Mouse (Mus musculus): ENCODE data around the gene Fgd3. TPM values are rescaled to one million over a fixed set of nuclear protein-coding genes. Genes with fewer than 3 reads are reported as not detected.
A peak's percentile ranks its signal among the peaks of the same experiment; 100 is the strongest.

Fgd3 gene
- total RNA-seq, 2 experiments from 2014 or later: 6.7 to 7.1 TPM

DNA sequence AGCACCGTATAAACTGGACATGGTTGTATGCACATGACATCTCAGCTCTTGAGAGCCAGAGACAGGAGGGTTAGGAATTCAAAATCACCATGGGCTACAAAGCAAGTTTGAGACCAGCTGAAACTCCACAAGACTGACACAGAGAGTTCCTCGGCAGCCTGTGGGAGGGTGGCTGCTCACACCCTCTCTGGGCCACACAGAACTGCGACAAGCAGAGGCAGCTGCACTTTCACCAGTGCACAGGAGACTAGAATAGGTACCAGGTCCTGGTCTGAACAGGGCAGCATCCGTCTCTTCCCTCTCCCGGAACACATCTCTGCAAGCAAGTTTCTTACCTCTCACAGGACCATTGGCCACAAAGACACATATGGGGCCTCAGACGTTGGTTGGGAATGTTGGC is 2.6 kb downstream of the Fgd3 start:
- Histone ChIP-seq H3K27ac (peak overlapping the region; percentile 57), H3K4me3 (no peak overlapping the region)
- DNase-seq (ENCODE audit: extremely low spot score in 1 of 2, low spot score in 2 of 2): no peak
- no peak for TF ChIP-seq CTCF (IDR thresholded peaks at IDR 0.05)
- intact Hi-C loops (cut with DNase I): no loop called here

DNA sequence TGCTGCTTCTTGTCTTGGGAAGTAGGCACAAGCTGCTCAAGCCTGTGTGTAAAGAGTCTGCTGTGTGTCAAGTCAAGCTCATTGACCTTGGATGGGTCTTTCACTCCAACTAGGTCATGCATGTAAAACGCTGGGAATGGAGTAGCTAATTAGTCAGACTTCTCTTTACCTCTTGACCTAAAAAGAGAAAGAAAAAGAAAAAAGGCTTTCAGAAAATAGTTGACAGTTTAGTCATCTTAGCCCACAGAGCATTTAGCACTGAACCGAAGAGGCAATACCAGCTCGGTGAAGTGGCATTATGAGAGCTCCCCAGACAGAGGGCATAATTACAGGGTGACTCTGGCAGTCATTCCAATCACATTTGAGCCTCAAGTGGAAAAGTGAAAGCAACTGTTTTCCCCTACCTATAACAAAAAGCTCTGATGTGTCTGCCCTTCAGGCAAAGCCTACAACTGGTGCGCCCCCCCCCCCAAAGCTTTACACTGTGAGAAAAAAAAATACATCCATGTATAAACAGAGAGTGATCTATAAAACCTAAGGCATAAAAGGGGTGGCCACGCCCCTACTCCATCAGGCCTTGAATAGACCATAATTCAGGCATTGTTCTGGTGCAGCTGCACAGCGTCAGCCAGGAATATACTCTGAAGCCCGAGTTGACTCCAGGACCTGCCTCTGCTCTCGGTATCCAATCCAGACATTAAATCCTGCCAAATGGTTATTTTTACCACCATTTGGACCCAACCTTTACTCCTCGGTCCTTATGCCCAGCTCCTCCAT is 3.5 kb downstream of the Fgd3 start:
- no peak for DNase-seq (ENCODE audit: extremely low spot score in 1 of 2, low spot score in 2 of 2)
- Histone ChIP-seq H3K27ac (peak overlapping the region; percentile 61), H3K4me3 (no peak overlapping the region)
- no peak for TF ChIP-seq CTCF (IDR thresholded peaks at IDR 0.05)
- intact Hi-C loops (cut with DNase I): no loop called here

DNA sequence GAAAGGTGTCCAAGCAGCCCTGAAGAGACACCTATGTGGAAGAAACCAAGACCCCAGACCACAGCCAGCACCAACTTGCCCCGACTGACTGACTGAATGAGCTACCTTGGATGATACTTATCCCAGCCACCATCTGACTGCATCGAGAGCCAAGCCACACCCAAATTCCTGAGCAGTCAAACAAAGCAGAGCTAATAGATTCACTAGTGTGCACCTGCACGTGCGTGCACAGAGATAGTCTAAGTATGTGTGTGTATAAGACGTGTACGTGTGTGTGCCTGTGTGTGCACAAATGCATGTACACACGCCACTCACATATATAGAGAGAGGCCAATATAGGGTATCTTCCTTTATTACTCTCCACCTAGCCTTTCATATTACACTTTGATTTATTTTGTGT is 8.5 kb downstream of the Fgd3 start:
- DNase-seq (ENCODE audit: extremely low spot score in 1 of 2, low spot score in 2 of 2): no peak
- intact Hi-C loops (cut with DNase I): no loop called here
- no peak overlapping the region for H3K27ac ChIP-seq
- no peak overlapping the region for H3K4me3 ChIP-seq
- TF ChIP-seq CTCF (IDR thresholded peaks at IDR 0.05): no peak

DNA sequence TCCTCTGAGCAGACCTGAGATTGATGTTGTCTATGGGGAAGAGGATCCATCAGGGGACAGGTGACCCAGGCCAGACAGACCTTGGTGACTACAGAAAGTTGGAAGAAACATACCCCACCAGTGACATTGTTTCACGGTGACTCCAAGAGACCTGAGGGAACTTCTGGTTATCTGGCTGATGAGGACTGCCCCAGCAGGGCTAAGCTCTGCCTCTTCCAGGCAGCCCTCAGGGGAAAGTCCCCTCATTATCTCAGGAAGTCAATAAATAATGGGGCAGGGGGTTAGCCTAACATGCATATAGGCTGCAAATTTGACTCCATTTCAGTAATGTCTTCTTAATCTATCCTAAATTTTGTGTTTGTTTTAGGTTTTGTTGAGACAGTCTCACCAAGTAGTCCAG is 10.6 kb downstream of the Fgd3 start:
- H3K4me3 ChIP-seq: no peak overlapping the region
- no peak for DNase-seq (ENCODE audit: extremely low spot score in 1 of 2, low spot score in 2 of 2)
- intact Hi-C loops (cut with DNase I): no loop called here
- TF ChIP-seq CTCF (IDR thresholded peaks at IDR 0.05): no peak
- no peak overlapping the region for H3K27ac ChIP-seq

DNA sequence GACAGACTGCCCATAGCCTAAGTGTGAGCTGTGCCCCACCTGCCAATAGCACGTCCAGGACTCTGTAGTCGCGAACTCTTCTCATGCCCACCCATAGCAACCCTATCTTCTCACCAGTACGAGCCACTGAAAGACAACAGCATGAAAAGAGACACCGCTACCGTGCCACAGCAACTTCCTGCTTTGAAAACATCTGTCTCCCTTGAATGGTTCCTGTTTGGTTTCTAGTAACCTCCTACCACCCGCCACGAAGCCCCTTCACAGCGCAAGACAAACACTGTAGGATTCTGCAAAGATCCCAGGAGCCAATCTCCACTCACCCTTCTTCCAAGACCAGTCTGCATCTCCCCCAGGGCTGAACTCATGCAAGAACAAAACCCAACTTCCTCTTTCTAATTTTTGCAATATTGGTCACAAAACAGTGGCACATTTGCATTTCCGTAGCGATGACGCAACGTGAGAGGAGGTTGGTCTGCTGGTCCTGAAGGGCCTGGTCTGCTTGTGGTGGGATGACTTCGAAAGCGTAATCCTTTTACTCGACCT is 11.2 kb downstream of the Fgd3 start:
- TF ChIP-seq CTCF (IDR thresholded peaks at IDR 0.05): no peak
- no peak overlapping the region for H3K4me3 ChIP-seq
- intact Hi-C loops (cut with DNase I): no loop called here
- peak overlapping the region; percentile 11; the same call in 1 of the 2 replicates for H3K27ac ChIP-seq
- no peak for DNase-seq (ENCODE audit: extremely low spot score in 1 of 2, low spot score in 2 of 2)

DNA sequence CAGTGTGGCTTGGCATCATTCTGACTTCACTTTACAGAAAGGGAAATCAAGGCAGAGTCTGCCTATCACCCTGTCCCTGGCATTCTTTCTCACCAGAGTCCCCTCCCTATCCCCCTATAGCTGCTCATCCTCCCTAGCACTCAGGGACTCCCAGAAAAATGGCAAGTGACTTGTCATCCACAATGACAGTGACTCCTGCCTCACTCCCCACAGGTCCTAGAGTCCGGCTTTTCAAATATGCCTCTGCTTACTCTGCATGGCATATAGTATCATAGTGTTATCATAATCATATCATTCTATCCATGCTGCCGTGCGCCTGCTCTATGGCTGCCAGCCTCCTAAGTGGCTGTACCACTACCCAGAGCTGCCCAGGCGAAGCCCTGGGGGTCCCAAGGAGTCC is 11.9 kb downstream of the Fgd3 start:
- TF ChIP-seq CTCF (IDR thresholded peaks at IDR 0.05): no peak
- intact Hi-C loops (cut with DNase I): no loop called here
- no peak for DNase-seq (ENCODE audit: extremely low spot score in 1 of 2, low spot score in 2 of 2)
- Histone ChIP-seq H3K27ac (peak overlapping the region; percentile 50), H3K4me3 (no peak overlapping the region)

DNA sequence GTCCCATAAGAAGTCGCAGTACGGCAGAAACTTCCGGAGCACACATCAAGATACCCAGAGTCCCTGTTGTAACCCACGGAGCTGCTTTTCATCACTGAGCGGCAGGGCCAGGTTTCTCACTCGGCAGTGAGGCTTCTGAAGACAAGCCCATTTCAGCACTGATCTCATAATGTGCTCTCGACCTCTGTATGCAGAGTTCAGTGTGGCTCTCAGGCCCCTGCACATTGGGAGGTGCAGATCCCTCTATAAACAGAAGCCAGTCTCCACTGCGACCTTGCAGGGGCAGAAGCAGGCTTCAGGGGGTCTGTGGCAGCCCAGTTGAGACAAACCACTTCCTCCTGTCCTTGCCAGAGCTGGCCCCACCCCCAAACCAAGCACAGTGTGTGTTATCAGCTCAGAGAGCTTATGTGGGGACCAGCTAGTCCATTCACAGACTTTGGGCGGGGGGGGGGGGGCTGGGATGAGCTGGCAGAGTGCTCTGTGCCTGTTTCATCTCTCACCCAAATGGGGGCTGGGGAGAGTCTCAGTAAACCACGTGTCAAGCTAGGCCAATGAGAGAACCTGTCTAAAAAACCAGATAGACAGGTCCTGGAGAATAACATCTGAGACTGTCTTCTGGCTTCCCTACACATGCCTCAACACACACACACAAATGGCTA is 12.7 kb downstream of the Fgd3 start:
- Histone ChIP-seq H3K4me3 (no peak overlapping the region), H3K27ac (peak overlapping the region; percentile 71)
- no peak for TF ChIP-seq CTCF (IDR thresholded peaks at IDR 0.05)
- intact Hi-C loops (cut with DNase I): no loop called here
- DNase-seq (ENCODE audit: extremely low spot score in 1 of 2, low spot score in 2 of 2): no peak

DNA sequence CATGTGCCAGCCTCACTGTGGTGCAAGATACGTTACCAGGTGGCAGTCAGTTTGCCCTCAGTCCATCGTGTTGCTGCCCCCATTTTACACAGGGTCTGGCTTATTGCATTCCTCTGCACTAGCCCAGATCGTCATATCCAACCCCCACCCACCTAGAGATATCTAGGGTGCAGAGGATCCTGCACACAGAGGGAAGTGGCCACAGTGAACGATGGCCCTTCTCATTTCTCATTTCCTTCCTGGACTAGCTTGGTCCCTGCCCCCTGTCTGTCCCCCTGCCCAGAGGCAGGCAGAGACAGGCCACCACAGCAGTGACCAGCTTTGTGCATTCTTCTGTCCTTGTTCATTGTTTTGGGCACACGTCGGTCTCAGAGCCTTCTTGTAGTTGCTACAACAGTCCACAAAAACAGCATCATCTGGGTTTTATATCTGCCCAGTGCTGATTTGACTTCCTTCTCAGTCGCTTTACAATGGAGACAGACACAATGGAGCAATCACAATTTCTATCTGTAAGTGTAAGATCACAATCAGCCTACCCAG is 13.3 kb downstream of the Fgd3 start:
- TF ChIP-seq CTCF (IDR thresholded peaks at IDR 0.05): no peak
- intact Hi-C loops (cut with DNase I): no loop called here
- DNase-seq (ENCODE audit: extremely low spot score in 1 of 2, low spot score in 2 of 2): no peak
- peak overlapping the region; percentile 71 for H3K27ac ChIP-seq
- H3K4me3 ChIP-seq: no peak overlapping the region

DNA sequence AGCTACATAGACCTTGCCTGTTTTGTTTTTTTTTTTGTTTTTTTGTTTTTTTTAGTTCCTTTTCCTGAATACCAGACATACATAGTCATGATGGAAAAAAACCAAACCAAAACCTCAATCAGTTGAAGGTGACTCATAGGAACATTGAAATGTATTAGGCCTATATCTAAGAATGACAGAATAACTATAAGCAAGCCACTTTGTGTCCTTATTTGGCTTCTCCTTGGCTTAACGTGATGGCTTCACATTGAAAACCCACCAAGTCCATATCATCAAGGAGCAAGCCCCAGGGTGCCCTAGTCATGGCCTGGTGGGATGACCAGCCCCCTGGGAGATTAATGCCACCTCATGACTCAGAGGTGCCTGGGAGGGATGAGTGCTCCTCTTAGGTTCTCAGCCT is 19.3 kb downstream of the Fgd3 start:
- TF ChIP-seq CTCF (IDR thresholded peaks at IDR 0.05): no peak
- no peak for DNase-seq (ENCODE audit: extremely low spot score in 1 of 2, low spot score in 2 of 2)
- intact Hi-C loops (cut with DNase I): no loop called here
- no peak overlapping the region for H3K27ac ChIP-seq
- H3K4me3 ChIP-seq: no peak overlapping the region

DNA sequence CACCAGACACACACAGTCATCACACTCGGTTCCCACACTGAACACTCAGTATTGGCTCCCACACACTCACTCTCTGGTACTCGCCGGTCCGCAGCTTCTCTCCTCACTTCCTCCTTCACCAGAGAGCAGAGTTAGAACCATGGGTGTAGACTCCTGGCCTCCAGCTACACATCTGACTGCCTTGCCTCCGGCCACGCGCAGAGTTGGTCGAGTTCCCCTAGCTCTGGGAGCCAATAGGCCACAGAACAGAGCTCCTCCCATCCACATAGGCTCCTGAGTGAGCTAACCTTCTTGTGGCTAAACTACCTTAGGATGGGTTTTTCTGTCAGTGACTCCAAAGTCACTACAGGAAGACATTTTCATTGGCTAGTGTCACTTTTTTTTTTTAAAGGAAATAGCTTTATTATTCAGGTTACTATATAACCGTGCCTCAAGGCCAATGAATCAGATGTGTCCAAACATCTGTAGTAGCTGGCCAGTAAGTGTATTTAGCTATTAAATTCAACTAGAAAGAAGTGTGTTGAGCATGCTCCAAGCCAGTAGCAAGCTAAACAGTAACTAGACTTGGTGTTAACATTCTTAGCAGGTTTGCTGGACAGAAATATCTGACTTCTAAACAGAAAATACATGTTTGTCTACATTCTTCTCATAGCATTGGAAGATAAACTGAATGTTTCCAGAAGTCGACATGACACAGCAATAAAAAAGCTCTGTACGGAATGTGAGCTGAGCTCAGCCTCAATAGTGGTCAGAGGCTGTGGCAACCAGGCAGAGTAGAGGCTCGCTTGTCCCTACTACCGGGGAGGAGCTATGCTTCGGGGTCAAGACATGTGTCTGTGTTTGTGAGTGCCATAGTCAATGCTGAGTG is 21.4 kb downstream of the Fgd3 start:
- Histone ChIP-seq H3K4me3 (no peak overlapping the region), H3K27ac (no peak overlapping the region)
- no peak for TF ChIP-seq CTCF (IDR thresholded peaks at IDR 0.05)
- intact Hi-C loops (cut with DNase I): no loop called here
- no peak for DNase-seq (ENCODE audit: extremely low spot score in 1 of 2, low spot score in 2 of 2)

DNA sequence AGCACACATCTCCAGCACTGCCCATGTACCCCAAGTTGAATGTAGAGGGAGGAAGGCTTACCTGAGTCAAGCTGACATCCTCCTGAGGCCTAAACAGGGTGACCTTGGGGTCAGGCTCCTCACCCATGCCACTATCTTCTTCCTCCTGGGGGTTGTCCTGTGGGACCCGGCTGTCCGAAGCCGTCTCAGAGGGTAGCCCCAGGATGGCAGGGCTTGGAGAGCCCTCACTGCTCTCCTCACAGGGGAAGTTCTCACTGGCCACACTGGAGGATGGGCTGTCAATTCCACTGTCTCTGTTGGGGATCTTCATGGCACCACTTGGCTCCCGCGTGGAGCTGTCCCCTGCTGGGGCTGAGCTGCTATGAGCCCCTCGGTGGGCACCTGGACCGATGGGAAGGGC is 23.8 kb downstream of the Fgd3 start:
- intact Hi-C loops (cut with DNase I): no loop called here
- H3K4me3 ChIP-seq: no peak overlapping the region
- no peak for TF ChIP-seq CTCF (IDR thresholded peaks at IDR 0.05)
- DNase-seq (ENCODE audit: extremely low spot score in 1 of 2, low spot score in 2 of 2): no peak
- H3K27ac ChIP-seq: no peak overlapping the region

All from left cerebral cortex, adult 2 months (tissue).